Mouse (Mus musculus): ENCODE measurements around the gene Btn2a2. TPM values are rescaled to one million over a fixed set of nuclear protein-coding genes. Genes with fewer than 3 reads are reported as not detected.

The Btn2a2 gene
- total and polyA plus RNA-seq, 3 experiments: 0.22 TPM; not detected in 2

GRCm38 (mm10) chr13:23490863-23491262 is 2.2 kb upstream of the Btn2a2 start:
- no peak for DNase-seq (ENCODE audit: low spot score)
- H3K4me3 ChIP-seq (ENCODE audit: low read depth, low read length): no peak overlapping the region
- no peak for TF ChIP-seq GATA2 (IDR thresholded peaks at IDR 0.05; ENCODE audit: borderline replicate concordance, low read depth, low read length)
- TF ChIP-seq TAL1 (conservative IDR thresholded peaks at IDR 0.05; ENCODE audit: low read depth, low read length): no peak
- no peak for TF ChIP-seq POLR2AphosphoS5 (IDR thresholded peaks at IDR 0.05; ENCODE audit: insufficient replicate concordance, low read depth, low read length)
- TF ChIP-seq GATA1 (IDR thresholded peaks at IDR 0.05; ENCODE audit: borderline replicate concordance, low read length): no peak
- no peak for TF ChIP-seq CTCF (IDR thresholded peaks at IDR 0.05; ENCODE audit: low read depth, low read length)
- ATAC-seq (ENCODE audit: extremely low read depth, insufficient number of reproducible peaks, low FRiP score, poor library complexity, severe bottlenecking): no peak
- H3K27me3 ChIP-seq (ENCODE audit: insufficient read depth, low read length): peaks cover 43% of the 10 kb centered on the region
- H3K4me1 ChIP-seq (ENCODE audit: insufficient read depth, low read depth, low read length): peaks cover 27% of the 10 kb centered on the region
- no peaks in the 10 kb centered on the region for H3K36me3 ChIP-seq (replicated peaks)
- no peaks in the 10 kb centered on the region for H3K9me3 ChIP-seq (replicated peaks)

GRCm38 (mm10) chr13:23485271-23485670 is 3.4 kb downstream of the Btn2a2 start:
- DNase-seq (ENCODE audit: low spot score) (no peak), ATAC-seq (ENCODE audit: extremely low read depth, insufficient number of reproducible peaks, low FRiP score, poor library complexity, severe bottlenecking) (no peak)
- H3K36me3 ChIP-seq (replicated peaks): no peaks in the 10 kb centered on the region
- TF ChIP-seq GATA1 (IDR thresholded peaks at IDR 0.05; ENCODE audit: borderline replicate concordance, low read length) (no peak), GATA2 (IDR thresholded peaks at IDR 0.05; ENCODE audit: borderline replicate concordance, low read depth, low read length) (no peak), TAL1 (conservative IDR thresholded peaks at IDR 0.05; ENCODE audit: low read depth, low read length) (no peak), CTCF (IDR thresholded peaks at IDR 0.05; ENCODE audit: low read depth, low read length) (no peak), POLR2AphosphoS5 (IDR thresholded peaks at IDR 0.05; ENCODE audit: insufficient replicate concordance, low read depth, low read length) (no peak)
- no peaks in the 10 kb centered on the region for H3K9me3 ChIP-seq (replicated peaks)
- H3K4me3 ChIP-seq (ENCODE audit: low read depth, low read length): no peak overlapping the region
- peaks cover 20% of the 10 kb centered on the region for H3K4me1 ChIP-seq (ENCODE audit: insufficient read depth, low read depth, low read length)
- H3K27me3 ChIP-seq (ENCODE audit: insufficient read depth, low read length): peaks cover 62% of the 10 kb centered on the region

GRCm38 (mm10) chr13:23483153-23483552 is 5.5 kb downstream of the Btn2a2 start:
- Histone ChIP-seq H3K36me3 (replicated peaks) (no peaks in the 10 kb centered on the region), H3K4me1 (ENCODE audit: insufficient read depth, low read depth, low read length) (peaks cover 12% of the 10 kb centered on the region), H3K4me3 (ENCODE audit: low read depth, low read length) (no peak overlapping the region), H3K27me3 (ENCODE audit: insufficient read depth, low read length) (peaks cover 64% of the 10 kb centered on the region), H3K9me3 (replicated peaks) (no peaks in the 10 kb centered on the region)
- ATAC-seq (ENCODE audit: extremely low read depth, insufficient number of reproducible peaks, low FRiP score, poor library complexity, severe bottlenecking): no peak
- no peak for DNase-seq (ENCODE audit: low spot score)
- TF ChIP-seq POLR2AphosphoS5 (IDR thresholded peaks at IDR 0.05; ENCODE audit: insufficient replicate concordance, low read depth, low read length) (no peak), CTCF (IDR thresholded peaks at IDR 0.05; ENCODE audit: low read depth, low read length) (no peak), GATA2 (IDR thresholded peaks at IDR 0.05; ENCODE audit: borderline replicate concordance, low read depth, low read length) (no peak), GATA1 (IDR thresholded peaks at IDR 0.05; ENCODE audit: borderline replicate concordance, low read length) (no peak), TAL1 (conservative IDR thresholded peaks at IDR 0.05; ENCODE audit: low read depth, low read length) (no peak)

GRCm38 (mm10) chr13:23475658-23476057 is 13.0 kb downstream of the Btn2a2 start:
- H3K4me3 ChIP-seq (ENCODE audit: low read depth, low read length): no peak overlapping the region
- ATAC-seq (ENCODE audit: extremely low read depth, insufficient number of reproducible peaks, low FRiP score, poor library complexity, severe bottlenecking) (no peak), DNase-seq (ENCODE audit: low spot score) (no peak)
- no peaks in the 10 kb centered on the region for H3K36me3 ChIP-seq (replicated peaks)
- H3K9me3 ChIP-seq (replicated peaks): no peaks in the 10 kb centered on the region
- peaks cover 42% of the 10 kb centered on the region for H3K27me3 ChIP-seq (ENCODE audit: insufficient read depth, low read length)
- TF ChIP-seq GATA2 (IDR thresholded peaks at IDR 0.05; ENCODE audit: borderline replicate concordance, low read depth, low read length): no peak
- no peak for TF ChIP-seq GATA1 (IDR thresholded peaks at IDR 0.05; ENCODE audit: borderline replicate concordance, low read length)
- TF ChIP-seq TAL1 (conservative IDR thresholded peaks at IDR 0.05; ENCODE audit: low read depth, low read length): no peak
- TF ChIP-seq POLR2AphosphoS5 (IDR thresholded peaks at IDR 0.05; ENCODE audit: insufficient replicate concordance, low read depth, low read length): no peak
- no peak for TF ChIP-seq CTCF (IDR thresholded peaks at IDR 0.05; ENCODE audit: low read depth, low read length)
- H3K4me1 ChIP-seq (ENCODE audit: insufficient read depth, low read depth, low read length): no peaks in the 10 kb centered on the region; the same call in 1 of the 2 replicates

- DNase-seq (ENCODE audit: low spot score): no peak
- Histone ChIP-seq H3K27me3 (ENCODE audit: insufficient read depth, low read length) (peaks cover 7% of the 10 kb centered on the region; the same call in 1 of the 2 replicates), H3K9me3 (replicated peaks) (no peaks in the 10 kb centered on the region), H3K4me1 (ENCODE audit: insufficient read depth, low read depth, low read length) (peaks cover 36% of the 10 kb centered on the region), H3K4me3 (ENCODE audit: low read depth, low read length) (no peak overlapping the region), H3K36me3 (replicated peaks) (no peaks in the 10 kb centered on the region)
- TF ChIP-seq GATA2 (IDR thresholded peaks at IDR 0.05; ENCODE audit: borderline replicate concordance, low read depth, low read length) (no peak), TAL1 (conservative IDR thresholded peaks at IDR 0.05; ENCODE audit: low read depth, low read length) (no peak), GATA1 (IDR thresholded peaks at IDR 0.05; ENCODE audit: borderline replicate concordance, low read length) (no peak)
- ATAC-seq (ENCODE audit: extremely low read depth, insufficient number of reproducible peaks, low FRiP score, poor library complexity, severe bottlenecking): 0 out of 2 replicates have a peak, but pooled peaks have one; percentile 6
Measured at GRCm38 (mm10) chr13:23466911-23467310, 21.7 kb downstream of the Btn2a2 start.

GRCm38 (mm10) chr13:23466306-23466705 is 22.4 kb downstream of the Btn2a2 start:
- no peak overlapping the region; the same call in 1 of the 2 replicates for H3K4me3 ChIP-seq (ENCODE audit: low read depth, low read length)
- ATAC-seq (ENCODE audit: extremely low read depth, insufficient number of reproducible peaks, low FRiP score, poor library complexity, severe bottlenecking) (no peak), DNase-seq (ENCODE audit: low spot score) (no peak)
- peaks cover 7% of the 10 kb centered on the region; the same call in 1 of the 2 replicates for H3K27me3 ChIP-seq (ENCODE audit: insufficient read depth, low read length)
- no peaks in the 10 kb centered on the region for H3K36me3 ChIP-seq (replicated peaks)
- no peaks in the 10 kb centered on the region for H3K9me3 ChIP-seq (replicated peaks)
- no peak for TF ChIP-seq POLR2AphosphoS5 (IDR thresholded peaks at IDR 0.05; ENCODE audit: insufficient replicate concordance, low read depth, low read length)
- TF ChIP-seq GATA2 (IDR thresholded peaks at IDR 0.05; ENCODE audit: borderline replicate concordance, low read depth, low read length): no peak
- no peak for TF ChIP-seq CTCF (IDR thresholded peaks at IDR 0.05; ENCODE audit: low read depth, low read length)
- TF ChIP-seq GATA1 (IDR thresholded peaks at IDR 0.05; ENCODE audit: borderline replicate concordance, low read length): no peak
- no peak for TF ChIP-seq TAL1 (conservative IDR thresholded peaks at IDR 0.05; ENCODE audit: low read depth, low read length)
- H3K4me1 ChIP-seq (ENCODE audit: insufficient read depth, low read depth, low read length): peaks cover 40% of the 10 kb centered on the region

Data from G1E (cell line).